Mouse (Mus musculus): ENCODE measurements at regions not wholly inside any gene's neighbourhood (a gene's known extent, or its start where the extent isn't known, plus 50 kb on each side); places are given as distances from the start of the nearest gene placed in this dataset.

DNA sequence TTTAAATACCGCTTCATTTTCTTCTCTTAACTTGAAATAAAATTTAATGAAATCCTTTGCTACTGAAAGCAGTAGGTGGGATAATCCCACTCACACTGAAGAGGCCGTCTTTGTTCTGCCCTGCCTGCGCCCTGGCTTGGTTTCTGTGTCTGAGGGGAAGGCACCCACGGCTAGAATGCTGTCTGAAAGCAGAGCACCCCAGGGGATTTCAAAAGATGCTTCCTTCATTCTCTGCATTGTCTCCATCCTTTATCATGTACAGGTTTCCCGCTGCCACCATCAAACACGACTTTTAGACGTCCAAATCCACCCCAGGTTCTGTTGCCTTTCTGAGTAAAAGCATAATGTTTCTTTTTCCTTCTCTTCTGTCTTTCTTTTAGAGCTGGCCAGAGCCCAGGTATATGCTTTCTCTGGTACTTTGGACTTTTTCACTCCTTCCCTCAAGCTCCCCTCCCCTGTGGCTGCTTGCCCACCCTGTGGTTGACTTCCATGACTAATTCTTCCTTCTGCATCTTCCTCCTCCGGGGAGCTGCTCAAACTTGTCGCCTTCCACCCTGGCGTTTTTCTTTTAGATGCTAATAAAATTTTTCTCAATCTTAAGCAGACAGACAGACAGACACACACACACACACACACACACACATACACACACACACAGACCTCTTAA lies 370.2 kb upstream of the Hs6st1 start:
- no peak for TF ChIP-seq POLR2A (IDR thresholded peaks at IDR 0.05; ENCODE audit: low read depth, low read length)
- no peak for TF ChIP-seq CTCF (IDR thresholded peaks at IDR 0.05; ENCODE audit: borderline replicate concordance, insufficient read depth, low read length)
- Histone ChIP-seq H3K4me1 (ENCODE audit: control insufficient read depth, insufficient read depth, low read length) (0 out of 2 replicates have a peak, but pooled peaks cover 4% of the 10 kb centered on the region), H3K27ac (ENCODE audit: insufficient read depth, low read length) (no peak overlapping the region), H3K4me3 (ENCODE audit: insufficient read depth, low read length) (no peak overlapping the region)

DNA sequence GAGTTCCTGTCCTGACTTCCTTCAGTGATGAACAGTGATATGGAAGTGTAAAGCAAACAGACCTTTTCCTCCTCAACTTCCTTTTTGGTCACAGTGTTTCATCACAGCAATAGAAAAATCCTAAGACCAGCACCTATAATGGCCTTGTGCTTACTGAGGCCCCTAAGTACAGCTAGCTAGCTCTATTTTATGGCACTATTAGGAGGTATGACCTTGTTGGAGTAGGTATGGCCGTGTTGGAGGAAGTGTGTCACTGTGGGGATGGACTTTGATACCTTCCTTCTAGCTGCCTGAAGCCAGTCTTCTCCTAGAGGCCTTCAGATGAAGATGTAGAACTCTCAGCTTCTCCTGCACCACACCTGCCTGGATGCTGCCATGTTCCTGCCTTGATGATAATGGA lies 365.6 kb upstream of the Hs6st1 start:
- Histone ChIP-seq H3K4me3 (ENCODE audit: insufficient read depth, low read length) (no peak overlapping the region), H3K4me1 (ENCODE audit: control insufficient read depth, insufficient read depth, low read length) (0 out of 2 replicates have a peak, but pooled peaks cover 4% of the 10 kb centered on the region)

DNA sequence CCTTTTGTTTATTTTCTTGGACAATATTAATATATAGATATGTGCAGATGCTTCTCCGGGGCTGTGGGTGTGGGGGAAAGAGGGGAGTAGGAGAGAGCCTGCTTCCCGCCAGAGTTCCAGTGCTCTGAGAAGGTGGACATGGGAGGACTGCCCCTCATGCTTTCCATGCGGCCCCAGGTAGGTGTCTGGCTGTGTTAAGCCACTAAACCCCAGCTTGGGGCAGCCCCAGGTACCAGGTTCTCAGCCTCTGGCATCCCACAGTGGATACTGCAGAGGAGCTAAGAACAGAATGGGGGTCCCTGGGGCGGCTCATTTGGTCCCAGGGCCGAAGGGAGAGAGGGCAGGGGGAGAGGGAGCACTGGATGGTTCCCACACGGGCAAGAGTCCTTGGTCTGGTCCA lies 361.9 kb upstream of the Hs6st1 start:
- Histone ChIP-seq H3K4me1 (ENCODE audit: control insufficient read depth, insufficient read depth, low read length) (no peaks in the 10 kb centered on the region), H3K27ac (ENCODE audit: insufficient read depth, low read length) (no peak overlapping the region), H3K4me3 (ENCODE audit: insufficient read depth, low read length) (no peak overlapping the region)
- TF ChIP-seq CTCF (IDR thresholded peaks at IDR 0.05; ENCODE audit: borderline replicate concordance, insufficient read depth, low read length) (no peak), POLR2A (IDR thresholded peaks at IDR 0.05; ENCODE audit: low read depth, low read length) (no peak)

More for the DNA sequence above, 365.6 kb upstream of the Hs6st1 start:
- no peak for TF ChIP-seq CTCF (IDR thresholded peaks at IDR 0.05; ENCODE audit: borderline replicate concordance, insufficient read depth, low read length)
- TF ChIP-seq POLR2A (IDR thresholded peaks at IDR 0.05; ENCODE audit: low read depth, low read length) = no peak
- no peak overlapping the region for H3K27ac ChIP-seq (ENCODE audit: insufficient read depth, low read length)

DNA sequence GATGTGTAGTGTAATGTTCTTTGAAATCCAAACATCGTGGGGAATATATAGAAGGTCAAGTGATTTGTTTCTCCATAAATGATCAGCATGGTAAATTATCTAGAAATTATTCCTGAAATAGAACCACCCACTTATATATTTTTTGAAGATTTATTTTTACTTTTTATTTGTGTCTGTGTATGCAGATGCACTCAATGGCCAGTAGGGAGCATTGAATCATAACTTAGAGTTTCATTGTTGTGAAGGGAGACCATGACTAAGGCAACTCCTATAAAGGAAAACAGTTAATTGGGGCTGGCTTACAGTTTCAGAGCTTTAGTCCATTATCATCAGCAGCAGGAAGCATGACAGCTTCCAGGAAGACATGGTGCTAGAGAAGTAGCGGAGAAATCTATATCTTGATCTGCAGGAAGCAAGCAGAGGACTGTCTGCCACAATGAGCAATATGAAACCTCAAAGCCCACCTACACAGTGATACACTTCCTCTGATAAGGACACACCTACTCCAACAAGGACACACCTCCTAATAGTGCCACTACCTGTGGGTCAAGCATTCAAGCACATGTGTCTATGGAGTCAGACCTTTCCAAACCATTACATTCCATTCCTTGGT lies 359.9 kb upstream of the Hs6st1 start:
- H3K27ac ChIP-seq (ENCODE audit: insufficient read depth, low read length) = no peak overlapping the region
- H3K4me3 ChIP-seq (ENCODE audit: insufficient read depth, low read length) = no peak overlapping the region
- no peaks in the 10 kb centered on the region for H3K4me1 ChIP-seq (ENCODE audit: control insufficient read depth, insufficient read depth, low read length)
- TF ChIP-seq POLR2A (IDR thresholded peaks at IDR 0.05; ENCODE audit: low read depth, low read length) (no peak), CTCF (IDR thresholded peaks at IDR 0.05; ENCODE audit: borderline replicate concordance, insufficient read depth, low read length) (no peak)

DNA sequence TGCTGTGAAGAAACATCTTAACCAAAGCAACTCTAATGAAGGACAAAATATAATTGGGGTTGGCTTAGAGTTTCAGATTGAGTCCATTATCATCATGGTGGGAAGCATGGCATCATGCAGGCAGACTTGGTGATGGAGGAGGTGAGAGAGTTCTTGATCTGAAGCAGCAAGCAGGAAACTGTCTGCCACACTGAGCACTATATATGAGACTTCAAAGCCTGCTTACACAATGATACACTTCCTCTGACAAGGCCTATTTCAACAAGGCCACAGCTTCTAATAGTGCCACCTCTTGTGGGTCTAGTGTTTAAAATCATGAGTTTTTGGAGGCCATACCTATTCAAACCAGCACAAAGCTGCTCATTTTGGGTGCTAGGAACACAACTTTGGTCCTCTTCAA lies 359.0 kb upstream of the Hs6st1 start:
- Histone ChIP-seq H3K4me1 (ENCODE audit: control insufficient read depth, insufficient read depth, low read length) (no peaks in the 10 kb centered on the region), H3K4me3 (ENCODE audit: insufficient read depth, low read length) (no peak overlapping the region), H3K27ac (ENCODE audit: insufficient read depth, low read length) (no peak overlapping the region)
- TF ChIP-seq POLR2A (IDR thresholded peaks at IDR 0.05; ENCODE audit: low read depth, low read length) = no peak
- TF ChIP-seq CTCF (IDR thresholded peaks at IDR 0.05; ENCODE audit: borderline replicate concordance, insufficient read depth, low read length) = no peak

DNA sequence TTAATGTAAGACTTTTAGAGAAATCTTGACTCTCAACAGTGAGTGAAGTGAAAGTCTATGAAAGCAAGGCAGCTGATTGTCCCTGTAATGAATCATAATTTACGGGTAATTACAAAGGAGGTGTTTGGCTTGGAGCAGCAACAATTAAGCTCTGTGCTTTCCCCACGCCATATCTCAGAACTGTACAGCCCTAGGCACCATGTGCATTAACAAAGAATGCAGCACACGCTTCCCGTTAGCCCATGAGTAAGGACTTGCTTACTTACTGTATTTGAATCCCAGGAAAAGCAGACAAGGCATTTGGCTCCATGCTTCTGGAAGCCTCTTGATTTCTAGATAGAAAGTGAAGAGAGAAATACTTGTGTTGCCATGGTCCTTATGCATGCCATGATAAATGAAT lies 354.2 kb upstream of the Hs6st1 start:
- H3K4me3 ChIP-seq (ENCODE audit: insufficient read depth, low read length) = no peak overlapping the region

DNA sequence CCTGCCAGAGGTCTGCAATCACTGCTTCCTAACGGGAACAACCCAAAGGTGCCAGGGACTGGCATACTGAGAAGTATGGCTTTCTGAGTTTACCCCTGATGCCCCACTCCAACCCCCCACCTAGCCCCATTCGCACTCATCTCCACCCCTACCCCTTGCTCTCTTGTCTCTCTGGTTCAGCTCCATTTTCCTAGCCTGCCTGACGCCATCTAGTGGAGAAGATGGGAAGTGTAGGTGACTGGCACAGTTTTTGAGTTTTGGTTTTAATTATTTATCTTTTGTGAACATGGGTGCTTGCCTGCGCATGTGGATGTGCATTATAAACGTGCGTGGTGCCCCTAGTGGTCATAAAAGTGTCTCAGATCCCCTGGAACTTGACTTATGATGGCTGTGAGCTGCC lies 352.3 kb upstream of the Hs6st1 start:
- Histone ChIP-seq H3K4me1 (ENCODE audit: control insufficient read depth, insufficient read depth, low read length) (no peaks in the 10 kb centered on the region), H3K4me3 (ENCODE audit: insufficient read depth, low read length) (no peak overlapping the region), H3K27ac (ENCODE audit: insufficient read depth, low read length) (no peak overlapping the region)
- no peak for TF ChIP-seq CTCF (IDR thresholded peaks at IDR 0.05; ENCODE audit: borderline replicate concordance, insufficient read depth, low read length)
- no peak for TF ChIP-seq POLR2A (IDR thresholded peaks at IDR 0.05; ENCODE audit: low read depth, low read length)

More for the DNA sequence above, 354.2 kb upstream of the Hs6st1 start:
- TF ChIP-seq POLR2A (IDR thresholded peaks at IDR 0.05; ENCODE audit: low read depth, low read length) (no peak), CTCF (IDR thresholded peaks at IDR 0.05; ENCODE audit: borderline replicate concordance, insufficient read depth, low read length) (no peak)
- Histone ChIP-seq H3K27ac (ENCODE audit: insufficient read depth, low read length) (no peak overlapping the region), H3K4me1 (ENCODE audit: control insufficient read depth, insufficient read depth, low read length) (no peaks in the 10 kb centered on the region)

DNA sequence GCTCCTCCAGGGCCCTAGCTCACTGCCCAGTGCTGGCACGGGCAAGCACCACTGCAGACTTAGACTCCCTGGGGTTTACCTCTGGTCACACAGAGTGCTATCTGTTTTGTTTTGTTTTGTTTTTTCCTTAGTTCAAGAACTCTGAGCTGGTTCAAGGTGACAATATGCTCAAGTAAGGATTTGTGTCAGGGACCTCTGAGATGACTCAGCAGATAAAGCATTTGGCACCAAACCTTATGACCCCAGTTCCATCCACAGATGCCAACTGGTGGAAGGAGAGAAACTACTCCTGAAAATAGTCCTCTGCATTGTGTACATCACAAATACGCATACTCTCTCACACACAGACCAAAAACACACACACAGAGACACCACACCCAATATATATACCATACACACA lies 351.0 kb upstream of the Hs6st1 start:
- TF ChIP-seq POLR2A (IDR thresholded peaks at IDR 0.05; ENCODE audit: low read depth, low read length) = no peak
- no peak for TF ChIP-seq CTCF (IDR thresholded peaks at IDR 0.05; ENCODE audit: borderline replicate concordance, insufficient read depth, low read length)
- Histone ChIP-seq H3K4me3 (ENCODE audit: insufficient read depth, low read length) (no peak overlapping the region), H3K27ac (ENCODE audit: insufficient read depth, low read length) (no peak overlapping the region), H3K4me1 (ENCODE audit: control insufficient read depth, insufficient read depth, low read length) (no peaks in the 10 kb centered on the region)

DNA sequence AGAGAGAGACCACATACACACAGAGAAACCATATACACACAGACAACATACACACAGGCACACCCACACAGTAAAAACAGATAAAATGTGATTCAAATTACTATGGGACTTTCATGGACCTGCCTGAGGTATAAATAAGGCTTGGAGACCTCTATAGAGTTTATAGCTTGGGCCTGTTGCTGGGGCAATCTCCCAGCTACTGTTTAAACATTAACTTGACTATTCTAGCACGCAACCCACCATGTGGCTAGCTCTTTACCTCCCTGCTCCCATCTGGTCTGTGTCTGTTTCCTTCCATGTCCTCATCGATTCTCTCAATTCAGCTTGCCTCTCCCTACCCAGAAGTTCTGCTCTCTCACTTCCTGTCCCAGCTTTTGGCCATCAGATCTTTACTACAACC lies 350.5 kb upstream of the Hs6st1 start:
- no peaks in the 10 kb centered on the region for H3K4me1 ChIP-seq (ENCODE audit: control insufficient read depth, insufficient read depth, low read length)
- no peak overlapping the region for H3K27ac ChIP-seq (ENCODE audit: insufficient read depth, low read length)
- TF ChIP-seq CTCF (IDR thresholded peaks at IDR 0.05; ENCODE audit: borderline replicate concordance, insufficient read depth, low read length) (no peak), POLR2A (IDR thresholded peaks at IDR 0.05; ENCODE audit: low read depth, low read length) (no peak)
- H3K4me3 ChIP-seq (ENCODE audit: insufficient read depth, low read length) = no peak overlapping the region

DNA sequence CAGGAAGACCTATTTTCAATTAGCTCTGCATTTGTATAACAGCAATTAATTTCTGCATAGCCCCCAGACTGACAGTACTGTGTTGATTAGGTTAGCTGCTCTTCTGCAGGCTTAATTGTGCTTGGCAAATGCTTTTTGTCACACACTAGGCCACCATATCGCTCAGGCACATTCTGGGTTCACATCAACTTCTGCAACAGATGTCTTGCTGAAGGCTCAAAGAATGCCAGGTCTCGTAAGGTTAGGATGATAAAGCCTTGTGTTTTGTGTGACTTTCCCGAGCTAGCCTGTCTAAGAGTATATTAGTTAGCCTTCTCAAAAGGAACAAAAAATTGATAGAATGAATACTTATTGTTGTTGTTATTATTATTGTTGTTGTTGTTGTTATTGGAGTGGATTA lies 348.1 kb upstream of the Hs6st1 start:
- TF ChIP-seq POLR2A (IDR thresholded peaks at IDR 0.05; ENCODE audit: low read depth, low read length) (no peak), CTCF (IDR thresholded peaks at IDR 0.05; ENCODE audit: borderline replicate concordance, insufficient read depth, low read length) (no peak)
- Histone ChIP-seq H3K4me3 (ENCODE audit: insufficient read depth, low read length) (no peak overlapping the region), H3K4me1 (ENCODE audit: control insufficient read depth, insufficient read depth, low read length) (no peaks in the 10 kb centered on the region), H3K27ac (ENCODE audit: insufficient read depth, low read length) (no peak overlapping the region)

All from embryonic fibroblast, embryonic 13.5 days (primary cell).